Mouse (Mus musculus) liver (tissue): ENCODE measurements around the gene Mcm3.

Experiments used
- DNase-seq: peaks from one replicate; pipeline ENCODE4 v3.0.0-alpha.2; 2020; ENCODE audit warnings: mixed read lengths

Mcm3 gene

DNA sequence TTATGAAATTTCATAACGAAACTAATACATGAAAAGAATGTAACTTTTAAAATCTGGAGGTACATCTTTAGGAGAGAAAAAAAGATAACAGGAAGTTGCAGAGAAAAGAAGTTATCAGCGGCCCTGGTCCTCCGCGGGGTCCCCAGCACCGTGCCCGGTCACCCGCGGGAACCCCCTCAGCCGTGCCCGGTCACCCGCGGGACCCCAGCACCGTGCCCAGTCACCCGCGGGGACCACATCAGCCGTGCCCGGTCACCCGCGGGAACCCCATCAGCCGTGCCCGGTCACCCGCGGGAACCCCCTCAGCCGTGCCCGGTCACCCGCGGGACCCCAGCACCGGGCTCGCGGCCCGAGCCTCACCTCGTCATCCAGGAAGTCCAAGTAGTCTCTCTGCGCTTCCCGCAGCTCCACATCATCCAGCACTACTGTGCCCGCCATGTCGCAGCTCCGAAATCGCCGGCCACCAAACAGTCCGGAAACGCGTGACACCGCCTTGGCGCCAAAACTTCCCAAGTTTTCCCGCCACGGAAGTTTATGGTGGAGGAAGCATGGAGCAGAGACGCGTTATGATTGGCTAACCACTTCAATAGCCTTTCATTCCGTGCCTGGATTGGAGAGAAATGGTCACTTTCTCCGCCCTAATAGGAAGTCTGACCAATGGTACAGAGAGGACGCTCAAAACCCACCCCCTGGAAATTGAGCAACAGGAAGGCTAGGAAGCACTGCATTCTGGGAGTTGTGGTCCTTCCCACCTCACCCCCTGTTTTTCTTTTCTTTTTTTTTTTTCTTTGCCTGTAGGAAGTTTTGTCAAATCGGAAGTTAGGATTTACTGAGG is at the start of gene Mcm3:
Gene Mcm3 (minus strand): TSS at position 542 of the 835 bp plus-strand sequence.
- peak; percentile 89 for DNase-seq

DNA sequence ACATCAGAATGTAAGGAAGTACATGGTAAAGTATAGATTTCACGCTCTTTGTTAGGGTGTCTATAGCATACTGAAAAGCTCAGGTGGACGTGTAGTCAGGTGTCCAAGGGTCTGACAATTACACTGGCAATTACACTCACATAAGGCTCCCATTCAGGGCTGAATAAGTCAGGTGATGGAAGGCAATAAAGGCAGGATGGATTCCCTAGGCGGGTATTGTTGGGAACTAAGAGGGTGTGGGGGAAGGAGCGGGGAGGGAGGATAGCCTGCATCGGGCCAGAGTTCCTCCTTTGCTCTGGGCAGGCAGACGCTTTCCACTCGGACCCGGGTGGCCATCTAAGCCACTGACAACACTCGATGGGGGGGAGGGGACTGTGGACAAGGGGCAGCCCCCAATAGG is 47.9 kb upstream of the Mcm3 start:
- no peak for DNase-seq

DNA sequence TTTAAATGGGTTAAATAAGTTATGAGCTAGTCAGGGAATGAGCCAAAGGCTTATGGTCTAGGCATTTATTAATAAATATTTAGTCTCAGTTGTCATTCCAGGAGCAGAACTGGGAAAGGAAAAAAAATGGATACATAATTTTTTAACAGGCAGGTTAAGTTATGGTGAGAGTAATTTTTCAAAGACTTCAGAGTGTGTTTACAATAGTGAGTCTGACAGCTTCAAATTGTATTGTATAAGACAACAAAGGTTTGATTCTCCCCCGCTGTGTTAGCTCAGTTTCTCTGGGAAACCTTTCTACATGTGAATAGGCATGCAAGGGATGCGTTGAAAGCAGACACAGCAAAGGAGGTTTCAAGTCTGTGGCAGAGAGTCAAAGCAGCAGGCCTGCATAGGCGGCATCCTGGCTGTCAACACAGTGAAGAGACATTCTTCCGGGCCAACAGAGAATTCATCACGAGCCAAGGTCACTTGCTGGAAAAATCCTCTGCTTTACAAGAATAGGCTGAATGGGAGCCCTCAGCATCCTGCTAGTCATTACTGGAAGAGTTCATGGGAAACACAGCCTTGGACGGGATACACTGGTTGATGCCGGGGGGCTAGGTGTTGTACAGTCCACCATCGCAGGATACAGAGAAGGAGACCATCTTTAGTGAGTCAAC is 47.3 kb upstream of the Mcm3 start:
- no peak for DNase-seq

DNA sequence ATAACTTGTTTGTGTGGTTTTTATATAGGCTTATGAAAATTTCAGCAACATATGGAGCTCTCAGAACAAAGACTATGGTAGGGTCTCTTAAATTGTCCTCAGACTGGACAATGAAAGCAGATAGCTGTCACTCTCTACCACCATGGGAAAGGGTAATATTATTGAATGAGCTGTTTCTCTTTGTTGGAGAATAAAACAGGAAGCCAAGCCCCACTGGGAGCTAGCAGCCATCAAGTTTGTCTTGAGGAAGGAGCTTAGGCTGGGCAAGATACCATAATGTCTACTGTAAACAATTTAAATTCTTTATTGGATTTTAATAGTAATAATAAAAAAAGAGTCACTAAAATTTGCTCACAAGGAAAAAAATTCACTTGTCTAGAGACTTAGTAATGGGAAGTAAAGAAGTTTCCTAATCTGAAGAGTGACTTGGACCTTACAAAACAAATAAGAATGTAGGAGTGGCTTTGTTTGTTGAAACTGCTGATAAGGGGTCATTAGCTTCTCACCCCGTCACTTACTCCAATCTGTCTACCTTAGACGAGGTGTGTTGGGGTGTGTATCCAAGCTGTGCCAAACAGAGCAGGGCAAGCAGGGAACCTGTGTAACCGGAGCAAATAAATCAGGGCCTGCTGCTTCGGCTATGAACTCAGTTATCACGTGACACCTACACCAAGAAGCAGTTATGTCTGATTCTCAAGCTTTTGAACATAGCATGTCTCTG is 43.5 kb upstream of the Mcm3 start:
- no peak for DNase-seq

DNA sequence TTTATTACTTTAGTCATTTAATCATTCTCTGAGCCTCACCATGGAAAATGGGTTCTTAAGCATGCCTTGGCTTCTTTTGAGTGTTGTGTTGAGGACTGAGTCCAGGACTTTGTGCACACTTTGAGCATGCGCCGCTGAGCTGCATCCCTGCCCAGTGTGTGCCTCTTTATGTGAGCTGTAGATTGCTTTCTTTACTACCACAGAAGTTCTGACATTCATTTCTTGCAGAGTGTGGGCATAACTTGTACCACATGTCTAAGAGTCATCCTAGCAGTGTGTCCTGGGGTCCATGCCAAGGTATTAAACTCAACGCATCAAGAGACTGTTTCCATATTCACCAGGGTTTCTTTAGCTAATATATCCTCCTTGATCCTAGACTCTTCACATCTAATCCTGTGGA is 41.8 kb upstream of the Mcm3 start:
- no peak for DNase-seq

DNA sequence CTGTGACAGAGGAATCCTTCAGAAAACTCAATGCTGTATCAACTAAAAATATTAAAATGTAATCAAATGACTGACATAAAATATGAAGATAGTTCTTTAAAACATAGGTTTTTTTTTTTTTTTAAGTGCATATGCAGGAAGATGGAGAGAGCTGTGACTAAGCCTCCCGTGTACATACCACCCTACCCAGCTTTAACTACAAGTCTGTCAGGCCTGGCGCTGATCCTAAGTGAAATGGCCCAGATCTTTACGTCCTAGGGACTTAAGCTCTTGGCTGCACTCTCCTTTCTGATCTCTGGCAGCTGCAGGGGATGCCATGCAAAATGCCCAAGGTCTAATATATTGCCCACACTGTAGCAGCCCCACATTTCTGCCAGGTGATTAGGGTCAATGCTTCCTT is 40.7 kb upstream of the Mcm3 start:
- no peak for DNase-seq

DNA sequence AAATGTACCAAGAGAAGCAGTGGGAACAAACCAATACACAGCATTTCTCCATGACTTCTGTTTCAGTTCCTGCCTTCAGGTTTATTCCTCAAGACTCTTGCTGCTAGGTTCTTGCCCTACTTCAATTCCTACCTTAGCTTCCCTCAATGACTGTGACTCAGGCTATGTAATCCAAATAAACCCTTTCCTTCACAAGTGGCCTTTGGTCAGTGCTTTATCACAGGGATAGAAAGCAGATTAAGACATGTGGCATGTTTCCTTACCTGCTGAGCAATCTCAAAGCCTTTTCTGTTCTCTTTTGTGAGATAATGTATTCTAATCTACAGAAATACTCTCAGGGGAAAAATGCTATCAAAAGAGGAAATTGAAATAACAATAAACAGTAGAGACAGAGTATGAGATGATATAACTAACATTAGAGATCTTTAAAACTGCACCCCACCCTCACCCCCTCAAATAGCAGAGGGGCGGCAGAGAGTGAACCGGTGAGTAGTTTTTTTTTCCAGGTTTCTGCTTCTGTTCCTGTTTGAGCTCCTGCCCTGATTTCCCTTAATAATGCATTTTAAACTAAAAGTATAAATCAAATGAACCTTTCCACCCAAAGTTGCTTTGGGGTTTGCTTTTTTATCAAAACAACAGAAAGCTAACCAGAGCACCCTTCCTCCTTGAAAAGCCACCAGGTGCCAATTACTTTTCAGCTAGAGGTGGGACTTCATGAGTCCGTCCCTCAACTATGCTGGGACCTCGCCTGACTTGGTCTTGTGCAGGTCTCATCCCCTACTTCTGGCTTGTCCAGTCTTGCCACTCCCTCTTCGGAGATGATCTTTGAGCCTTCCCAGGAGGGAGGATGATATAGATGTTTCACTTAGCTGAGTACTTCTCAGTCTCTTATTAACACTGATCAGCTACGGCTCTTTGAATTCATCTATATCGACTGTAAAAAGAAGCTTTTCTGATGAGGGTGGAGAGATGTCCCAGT is 37.1 kb upstream of the Mcm3 start:
- no peak for DNase-seq

DNA sequence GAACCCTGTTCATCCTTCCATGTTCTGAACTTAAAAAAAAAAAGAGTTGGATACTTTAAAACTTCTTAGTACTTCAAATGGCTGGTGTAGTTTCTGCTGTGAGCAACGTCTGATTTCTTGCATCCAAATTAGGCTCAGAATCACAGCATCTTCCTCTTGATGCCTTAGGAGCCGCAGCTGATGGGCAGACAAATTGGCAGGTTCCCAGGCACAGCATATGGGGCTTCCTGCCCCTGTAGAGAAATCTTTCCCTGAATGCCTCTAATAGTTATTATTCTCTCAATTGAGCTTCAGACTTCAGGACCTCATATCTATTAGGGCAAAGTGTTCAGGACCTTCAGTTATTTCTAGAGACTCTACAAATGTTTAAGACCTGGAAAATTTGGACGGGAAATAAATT is 19.8 kb upstream of the Mcm3 start:
- DNase-seq = no peak

DNA sequence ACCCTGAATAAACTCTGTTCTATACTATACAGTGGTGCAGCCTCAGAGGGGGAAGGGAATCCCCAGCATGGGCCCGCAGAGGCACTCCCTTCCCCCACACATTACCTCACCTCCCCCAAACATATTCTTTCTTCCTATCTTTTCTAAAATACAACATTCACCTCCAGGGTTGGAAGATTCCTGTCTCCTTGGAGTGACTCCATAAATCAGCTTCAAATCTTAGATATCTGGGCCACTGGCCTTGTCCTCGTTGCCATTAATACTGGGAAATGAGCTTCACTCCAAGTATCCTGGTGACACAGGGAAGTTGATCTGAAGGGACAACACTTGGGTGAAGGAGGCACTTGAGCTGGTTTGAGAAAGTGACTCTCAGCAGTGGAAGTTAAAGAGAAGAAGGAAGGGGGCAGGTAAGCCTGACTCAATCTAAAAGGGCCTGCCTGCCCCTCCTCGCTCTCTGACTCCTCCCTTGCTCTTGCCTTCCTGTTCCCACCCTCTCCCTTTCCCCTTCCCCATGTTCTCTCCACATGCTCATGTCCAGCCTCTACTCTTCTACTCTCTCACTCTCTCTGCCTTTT is 16.5 kb upstream of the Mcm3 start:
- DNase-seq = no peak

DNA sequence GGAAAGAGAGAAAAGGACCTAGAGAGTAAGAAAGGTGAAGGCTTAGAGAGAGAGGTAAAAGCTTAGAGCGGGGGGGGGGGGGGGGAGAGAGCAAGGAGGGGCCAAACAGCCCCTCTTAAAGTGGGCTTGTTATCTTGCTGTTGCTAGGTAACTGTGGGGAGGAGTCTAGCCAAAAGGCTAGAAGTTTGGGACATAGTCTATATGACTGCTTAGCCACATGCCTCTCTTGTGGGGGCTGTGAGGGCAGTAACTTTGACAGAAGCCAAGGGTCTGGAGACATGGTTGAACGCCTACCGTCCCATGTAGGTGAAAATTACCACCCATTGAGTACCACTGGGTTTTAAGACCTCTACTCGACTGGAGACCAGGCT is 13.0 kb upstream of the Mcm3 start:
- DNase-seq = no peak

DNA sequence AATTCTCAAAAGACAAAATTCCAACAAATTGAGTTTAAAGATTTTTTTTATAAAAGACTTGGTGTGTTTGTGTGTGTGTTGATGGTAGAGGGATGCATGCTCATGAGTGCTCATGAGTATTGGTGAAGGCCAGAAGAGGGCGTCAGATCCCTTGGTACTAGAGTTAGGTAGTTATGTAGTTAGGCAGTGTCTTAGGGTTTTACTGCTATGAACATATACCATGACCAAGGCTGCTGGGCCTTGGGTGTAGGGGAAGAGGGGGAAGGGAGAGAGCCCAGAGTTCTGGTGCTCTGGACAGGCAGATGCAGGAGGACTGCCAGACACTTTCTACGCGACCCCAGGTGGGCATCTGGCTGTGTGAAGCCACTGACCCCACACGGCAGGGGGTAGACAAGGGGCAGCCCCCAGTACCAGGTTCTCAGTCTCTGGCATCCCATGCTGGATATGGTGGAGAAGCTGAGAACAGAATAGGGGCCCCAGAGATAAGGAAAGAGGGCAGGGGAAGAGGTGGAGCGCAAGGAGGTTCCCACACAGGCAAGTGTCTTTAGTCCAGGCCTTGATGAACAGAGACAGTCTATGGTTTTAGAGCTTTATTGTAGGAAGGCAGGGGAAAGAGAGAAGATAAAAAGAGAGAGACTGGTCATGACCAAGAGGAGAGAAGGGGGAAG is 12.5 kb upstream of the Mcm3 start:
- peak; percentile 15 for DNase-seq

DNA sequence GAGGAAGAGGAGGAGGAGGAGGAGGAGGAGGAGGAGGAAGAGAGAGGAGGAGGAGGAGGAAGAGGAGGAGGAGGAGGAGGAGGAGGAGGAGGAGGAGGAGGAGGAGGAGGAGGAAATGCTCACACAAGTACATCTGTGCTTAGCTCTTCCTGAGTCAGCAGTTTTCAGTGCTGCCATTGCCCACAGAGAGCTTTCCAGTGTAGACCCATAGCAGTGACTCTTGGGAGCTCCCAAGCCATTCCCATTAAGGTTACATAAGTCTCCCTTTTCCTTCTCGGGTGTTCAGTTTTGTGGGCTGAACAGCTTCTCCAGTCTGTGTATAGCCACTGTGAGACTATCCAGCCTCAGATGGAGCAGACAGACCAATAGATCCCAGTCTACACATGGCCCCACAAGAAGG is 10.4 kb upstream of the Mcm3 start:
- DNase-seq = no peak

DNA sequence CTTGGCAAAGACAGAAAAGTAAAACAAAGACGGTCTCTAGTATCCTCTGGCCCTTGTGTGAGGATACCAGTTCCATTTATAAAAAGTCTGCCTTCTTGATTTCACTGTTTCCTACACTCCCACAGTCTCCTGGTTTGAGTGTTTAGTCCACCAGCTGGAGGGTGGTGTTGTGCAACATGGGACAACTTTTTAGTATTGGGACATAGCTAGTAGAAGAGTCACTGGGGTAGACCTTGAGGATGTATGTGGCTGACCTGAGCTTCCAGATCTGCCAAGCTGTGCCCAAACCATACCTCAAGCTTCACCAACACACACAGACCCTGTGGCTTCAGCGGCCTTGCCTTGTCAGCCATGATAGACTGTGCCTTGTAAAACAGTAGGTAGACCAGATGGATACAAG is 7.9 kb upstream of the Mcm3 start:
- DNase-seq = no peak

DNA sequence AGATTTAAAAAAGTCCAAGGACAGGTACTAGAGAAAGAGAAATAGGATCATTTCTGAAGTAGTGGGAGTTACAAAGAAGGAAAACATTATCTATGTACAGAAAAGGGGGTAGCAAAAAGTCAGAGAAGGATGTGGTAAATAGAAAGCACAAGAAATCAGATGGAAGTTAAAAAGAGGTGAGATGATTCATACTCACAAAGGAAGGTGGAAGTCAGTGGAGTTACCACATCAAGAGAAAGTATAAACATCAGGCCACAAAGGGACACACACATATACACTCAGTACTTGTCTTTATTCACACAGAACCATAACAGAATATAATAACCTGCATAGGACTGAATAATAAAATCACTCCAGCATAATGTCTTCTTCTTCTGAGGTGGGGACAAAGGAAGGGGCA is 4.9 kb upstream of the Mcm3 start:
- DNase-seq = no peak

DNA sequence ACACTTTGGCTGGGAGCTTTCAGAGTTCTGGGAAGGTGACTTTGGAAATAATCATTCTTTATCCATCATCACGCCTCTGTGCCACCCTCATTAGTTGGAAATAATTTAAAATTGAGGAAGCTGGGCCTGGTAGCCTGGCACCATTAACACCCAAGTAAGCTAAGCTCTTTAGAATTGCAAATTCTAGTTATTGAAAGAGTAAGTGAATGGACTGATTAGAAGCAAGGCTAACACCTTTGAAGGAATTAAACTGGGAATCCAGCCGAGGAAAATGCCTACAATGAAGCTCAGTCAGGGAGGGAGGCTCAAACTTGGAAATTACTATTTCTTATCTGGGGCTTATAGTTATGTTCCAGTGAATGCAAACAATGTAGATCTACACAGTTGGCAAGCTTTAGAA is 3.8 kb upstream of the Mcm3 start:
- no peak for DNase-seq

DNA sequence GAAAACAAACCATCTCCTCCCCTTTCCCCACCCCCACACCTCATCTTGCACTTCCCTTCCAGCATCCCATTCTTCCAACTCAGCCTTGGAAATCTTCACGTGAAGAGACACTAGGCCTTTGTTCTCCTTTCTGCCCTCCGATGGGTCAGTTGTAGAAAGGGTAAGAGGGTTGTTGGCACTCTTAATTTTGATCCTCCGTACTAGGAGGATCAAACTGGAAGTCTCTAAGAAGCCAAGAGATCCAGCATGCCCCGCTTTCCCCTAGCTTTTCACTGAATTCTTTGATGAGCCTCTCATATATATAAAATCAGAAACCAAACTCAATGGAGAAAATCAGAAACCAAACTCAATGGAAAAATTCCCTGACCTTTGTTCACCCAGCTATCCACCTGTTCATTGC is 3.4 kb upstream of the Mcm3 start:
- DNase-seq = no peak

DNA sequence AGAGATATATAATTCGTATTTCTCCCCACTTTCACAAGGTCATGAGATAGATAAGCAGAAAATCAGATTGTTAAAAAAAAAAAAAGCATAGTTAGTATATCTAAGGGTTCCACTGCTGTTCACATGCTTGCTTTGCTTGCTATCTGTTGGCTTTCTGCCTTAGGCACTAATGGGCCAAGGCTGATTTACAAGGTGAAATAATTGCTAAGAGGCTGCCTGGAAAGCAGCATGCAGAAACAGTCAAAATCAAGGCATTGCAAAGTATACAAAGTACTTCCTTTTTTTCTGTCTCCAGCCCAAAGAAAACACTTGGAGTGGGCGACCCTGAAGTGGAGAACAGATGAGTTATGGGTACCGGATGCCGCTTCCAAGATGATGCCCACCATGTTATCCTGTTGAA is 847 bp upstream of the Mcm3 start:
- DNase-seq = no peak

DNA sequence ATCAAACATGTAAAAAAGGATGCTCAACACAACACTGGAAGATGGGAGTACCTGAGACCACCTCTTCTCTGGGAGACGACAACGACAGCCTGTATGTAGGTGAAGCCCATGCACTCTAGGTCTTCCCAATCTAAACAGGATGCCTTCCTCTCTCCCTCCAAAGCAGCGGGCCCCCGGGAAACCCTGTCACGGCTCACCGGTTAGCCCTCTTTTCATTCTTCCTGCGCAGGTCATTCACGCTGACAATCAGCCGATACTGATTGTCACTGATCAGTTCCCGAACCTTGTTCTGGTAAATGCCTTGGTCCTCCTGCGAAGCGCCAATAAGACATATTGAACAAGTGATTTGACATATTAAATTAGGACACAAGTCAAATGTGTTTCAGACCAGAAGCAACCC is 2.5 kb downstream of the Mcm3 start:
- DNase-seq = no peak

DNA sequence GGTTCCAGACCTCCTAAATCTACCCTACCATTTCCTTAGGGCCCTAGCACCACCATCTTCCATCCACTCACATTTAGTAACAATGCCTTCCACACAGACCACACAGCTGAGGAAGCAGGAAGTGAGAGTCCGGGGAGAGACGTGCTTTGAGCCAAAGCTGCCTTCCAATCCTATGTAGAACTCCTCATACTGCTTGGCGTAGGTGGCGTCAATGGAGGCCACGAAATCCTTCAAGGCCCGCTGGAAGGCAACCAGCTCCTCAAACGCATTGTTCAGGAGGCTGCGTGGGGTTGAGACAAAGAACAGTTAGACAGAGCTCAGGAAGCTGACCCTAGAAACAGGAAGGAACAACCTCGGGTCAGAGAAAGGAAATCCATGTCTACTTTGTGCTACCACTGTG is 2.9 kb downstream of the Mcm3 start:
- DNase-seq = no peak

DNA sequence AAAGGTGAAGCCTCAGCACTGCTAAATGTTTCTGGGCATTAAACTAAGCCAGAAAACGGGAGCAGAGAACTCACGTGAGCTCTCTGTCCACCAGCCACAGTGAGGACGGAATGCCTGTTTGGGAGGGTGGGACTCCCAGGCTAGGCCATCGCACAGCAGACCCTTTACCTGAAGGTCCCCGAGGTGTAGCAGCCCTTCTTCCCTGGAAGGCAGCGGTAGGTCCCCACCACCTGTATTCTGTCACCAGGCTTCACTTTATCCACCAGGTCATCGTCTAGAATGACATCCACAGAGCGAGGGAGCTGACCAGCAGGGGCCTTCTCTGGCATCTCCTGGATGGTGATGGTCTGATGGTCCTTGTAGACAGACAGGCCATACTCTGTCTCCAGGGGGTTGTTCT is 5.6 kb downstream of the Mcm3 start:
- no peak for DNase-seq

DNA sequence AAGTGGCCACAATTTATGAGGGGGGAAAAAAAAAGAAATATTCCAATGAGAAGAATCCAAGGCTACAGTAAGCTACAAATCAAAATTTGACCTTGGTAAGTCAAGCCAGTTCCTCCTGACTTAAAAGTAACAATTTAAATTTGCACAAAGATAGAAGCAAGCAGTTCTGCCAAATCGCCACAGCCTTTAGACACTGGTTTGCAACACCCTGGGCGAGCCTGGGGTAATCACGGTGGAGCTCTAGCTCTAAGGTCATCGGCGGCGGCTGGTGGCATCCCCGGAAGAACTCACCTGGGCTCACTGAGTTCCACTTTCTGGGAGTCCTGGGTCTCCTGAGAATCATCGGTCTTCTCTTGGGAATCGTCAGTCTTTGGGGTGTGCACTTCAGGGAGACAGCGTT is 15.6 kb downstream of the Mcm3 start:
- DNase-seq = no peak
